In genomic region chr14:47373728-47374678, GRCm38 (mm10) we compare ENCODE assay signal across 7 mouse cellular contexts. TPM values are rescaled to one million over a fixed set of nuclear protein-coding genes. Genes with fewer than 3 reads are reported as not detected.
DNase-seq lines count a peak whose midpoint lies in the region; ATAC-seq and TF ChIP-seq lines count a peak whose summit lies in the region.

No protein-coding gene starts in this region.

- no peak for TF ChIP-seq EP300 in ES-Bruce4 (IDR thresholded peaks at IDR 0.05; ENCODE audit: insufficient read depth, low read depth, low read length)

- H3K4me3 ChIP-seq in ES-Bruce4 (ENCODE audit: low read depth, low read length) = peak overlapping the region; percentile 40
- peak overlapping the region; percentile 18 for H3K4me3 ChIP-seq in forebrain, embryonic 16.5 days (replicated peaks; ENCODE audit: low read length)
- H3K4me3 ChIP-seq in hindbrain, embryonic 12.5 days = peak overlapping the region; percentile 26
- H3K4me3 ChIP-seq in limb, embryonic 15.5 days = peak overlapping the region; percentile 39
- H3K4me3 ChIP-seq in midbrain, embryonic 15.5 days = peak overlapping the region; percentile 21

- no peak for TF ChIP-seq POLR2A in ES-Bruce4 (IDR thresholded peaks at IDR 0.05; ENCODE audit: insufficient read depth, low read length)

- WGBS in forebrain, embryonic 16.5 days = 15% methylated on average over 49 of the region's 49 CpGs
- WGBS in hindbrain, embryonic 12.5 days = 18% methylated on average over 43 of the region's 49 CpGs
- WGBS in limb, embryonic 15.5 days = 11% methylated on average over 49 of the region's 49 CpGs
- 16% methylated on average over 49 of the region's 49 CpGs for WGBS in midbrain, embryonic 15.5 days

- H3K9ac ChIP-seq in ES-Bruce4 (ENCODE audit: low read depth, poor library complexity, severe bottlenecking) = no peak overlapping the region
- 0 out of 2 replicates have a peak overlapping the region, but pooled peaks have one; percentile 17 for H3K9ac ChIP-seq in forebrain, embryonic 16.5 days (replicated peaks; ENCODE audit: low read depth, low read length)
- H3K9ac ChIP-seq in hindbrain, embryonic 12.5 days = 0 out of 2 replicates have a peak overlapping the region, but pooled peaks have one; percentile 4
- H3K9ac ChIP-seq in limb, embryonic 15.5 days = peak overlapping the region; percentile 31; the same call in 1 of the 2 replicates
- H3K9ac ChIP-seq in midbrain, embryonic 15.5 days = no peak overlapping the region; the same call in 1 of the 2 replicates

- no peaks in the 10 kb centered on the region for H3K9me3 ChIP-seq in ES-Bruce4 (replicated peaks; ENCODE audit: control insufficient read depth, insufficient read depth, low read length, poor library complexity, severe bottlenecking)
- no peaks in the 10 kb centered on the region for H3K9me3 ChIP-seq in forebrain, embryonic 16.5 days (ENCODE audit: control insufficient read depth, low read length)
- no peaks in the 10 kb centered on the region for H3K9me3 ChIP-seq in hindbrain, embryonic 12.5 days (replicated peaks)
- H3K9me3 ChIP-seq in limb, embryonic 15.5 days = no peaks in the 10 kb centered on the region
- no peaks in the 10 kb centered on the region for H3K9me3 ChIP-seq in midbrain, embryonic 15.5 days

- H3K27ac ChIP-seq in ES-Bruce4 (ENCODE audit: insufficient read depth, low read length) = no peak overlapping the region
- no peak overlapping the region for H3K27ac ChIP-seq in forebrain, embryonic 16.5 days (ENCODE audit: low read length)
- no peak overlapping the region for H3K27ac ChIP-seq in hindbrain, embryonic 12.5 days
- peak overlapping the region; percentile 59 for H3K27ac ChIP-seq in limb, embryonic 15.5 days
- H3K27ac ChIP-seq in midbrain, embryonic 15.5 days = no peak overlapping the region

- TF ChIP-seq CTCF in ES-Bruce4 (IDR thresholded peaks at IDR 0.05; ENCODE audit: low read depth, low read length) = no peak

- H3K4me1 ChIP-seq in ES-Bruce4 (ENCODE audit: control insufficient read depth, insufficient read depth, low read length) = no peaks in the 10 kb centered on the region
- H3K4me1 ChIP-seq in forebrain, embryonic 16.5 days (replicated peaks; ENCODE audit: control insufficient read depth, insufficient read depth, low read length) = peaks cover 7% of the 10 kb centered on the region
- peaks cover 8% of the 10 kb centered on the region for H3K4me1 ChIP-seq in hindbrain, embryonic 12.5 days
- peaks cover 19% of the 10 kb centered on the region for H3K4me1 ChIP-seq in limb, embryonic 15.5 days
- peaks cover 11% of the 10 kb centered on the region for H3K4me1 ChIP-seq in midbrain, embryonic 15.5 days

- DNase-seq in adrenal gland, adult 2 months = peak; percentile 85
- DNase-seq in urinary bladder, postnatal 14 days (ENCODE audit: low spot score) = peak; percentile 80

- peak overlapping the region; percentile 48 for H3K4me2 ChIP-seq in forebrain, embryonic 16.5 days (ENCODE audit: low read length)
- H3K4me2 ChIP-seq in hindbrain, embryonic 12.5 days (replicated peaks) = peak overlapping the region; percentile 54
- H3K4me2 ChIP-seq in limb, embryonic 15.5 days = peak overlapping the region; percentile 60
- H3K4me2 ChIP-seq in midbrain, embryonic 15.5 days = peak overlapping the region; percentile 47

- no peaks in the 10 kb centered on the region for H3K27me3 ChIP-seq in ES-Bruce4 (ENCODE audit: control insufficient read depth, insufficient read depth, low read length, poor library complexity, severe bottlenecking)
- peaks cover 32% of the 10 kb centered on the region for H3K27me3 ChIP-seq in forebrain, embryonic 16.5 days (replicated peaks; ENCODE audit: control insufficient read depth, insufficient read depth, low read length)
- H3K27me3 ChIP-seq in hindbrain, embryonic 12.5 days = peaks cover 27% of the 10 kb centered on the region
- peaks cover 17% of the 10 kb centered on the region for H3K27me3 ChIP-seq in limb, embryonic 15.5 days
- peaks cover 16% of the 10 kb centered on the region for H3K27me3 ChIP-seq in midbrain, embryonic 15.5 days (replicated peaks)

- no peak for ATAC-seq in forebrain, embryonic 16.5 days
- no peak for ATAC-seq in hindbrain, embryonic 12.5 days (ENCODE audit: low FRiP score)
- ATAC-seq in limb, embryonic 15.5 days (ENCODE audit: insufficient number of reproducible peaks, low FRiP score, low TSS enrichment, low read depth) = 0 out of 2 replicates have a peak, but pooled peaks have one; percentile 45
- ATAC-seq in midbrain, embryonic 15.5 days (replicated peaks) = peak; percentile 59

- H3K36me3 ChIP-seq in ES-Bruce4 (ENCODE audit: control insufficient read depth, insufficient read depth, low read length, poor library complexity, severe bottlenecking) = no peaks in the 10 kb centered on the region
- H3K36me3 ChIP-seq in forebrain, embryonic 16.5 days (ENCODE audit: control insufficient read depth, insufficient read depth) = no peaks in the 10 kb centered on the region
- H3K36me3 ChIP-seq in hindbrain, embryonic 12.5 days = no peaks in the 10 kb centered on the region
- no peaks in the 10 kb centered on the region for H3K36me3 ChIP-seq in limb, embryonic 15.5 days
- no peaks in the 10 kb centered on the region for H3K36me3 ChIP-seq in midbrain, embryonic 15.5 days (replicated peaks)

RNA-seq across cellular contexts. Expression of gene Lgals3, which starts 6.5 kb away (rescaled TPM):
- 24.7 and 29.4 TPM in 2 replicates for polyA plus RNA-seq in ES-Bruce4 (2011; ENCODE audit: insufficient read depth, insufficient read length, low read depth, missing spikeins)
- 10 to 100 TPM; 13.1 to 19.2 TPM for total RNA-seq in adrenal gland, adult 2 months (2021)
- 57.6 and 60.8 TPM in 2 replicates for polyA plus RNA-seq in adrenal gland, adult 2 months (2012; rRNA removed)
- 2.2 and 2.9 TPM in 2 replicates for polyA plus RNA-seq in forebrain, embryonic 16.5 days (2015; fragmentation: Nextera tagmentation; extraction: Ambion mirVana)
- polyA plus RNA-seq in hindbrain, embryonic 12.5 days (2016; fragmentation: Nextera tagmentation; extraction: Ambion mirVana) = 1.5 and 2.0 TPM in 2 replicates
- 277 and 298 TPM in 2 replicates for polyA plus RNA-seq in limb, embryonic 15.5 days (2015; fragmentation: Nextera tagmentation; extraction: Ambion mirVana)
- 3.6 and 3.8 TPM in 2 replicates for polyA plus RNA-seq in midbrain, embryonic 15.5 days (2015; fragmentation: Nextera tagmentation; extraction: Ambion mirVana)

RNA-seq across cellular contexts. Expression of gene Dlgap5, which starts 44.2 kb away (rescaled TPM):
- polyA plus RNA-seq in ES-Bruce4 (2011; ENCODE audit: insufficient read depth, insufficient read length, low read depth, missing spikeins) = 132 and 141 TPM in 2 replicates
- 1 to 10 TPM; 1.1 to 1.4 TPM for total RNA-seq in adrenal gland, adult 2 months (2021)
- polyA plus RNA-seq in adrenal gland, adult 2 months (2012; rRNA removed) = 0.23 and 0.27 TPM in 2 replicates
- 15.9 and 16.5 TPM in 2 replicates for polyA plus RNA-seq in forebrain, embryonic 16.5 days (2015; fragmentation: Nextera tagmentation; extraction: Ambion mirVana)
- 35.0 and 40.0 TPM in 2 replicates for polyA plus RNA-seq in hindbrain, embryonic 12.5 days (2016; fragmentation: Nextera tagmentation; extraction: Ambion mirVana)
- polyA plus RNA-seq in limb, embryonic 15.5 days (2015; fragmentation: Nextera tagmentation; extraction: Ambion mirVana) = 34.4 and 36.8 TPM in 2 replicates
- polyA plus RNA-seq in midbrain, embryonic 15.5 days (2015; fragmentation: Nextera tagmentation; extraction: Ambion mirVana) = 6.8 and 7.8 TPM in 2 replicates

Comparison
In these comparisons a context has a peak if more than half of its experiments do, and no peak if none do; other contexts are left out.
1. H3K9ac ChIP-seq: peak in forebrain, embryonic 16.5 days (single experiment), hindbrain, embryonic 12.5 days (single experiment) and limb, embryonic 15.5 days (single experiment); none in ES-Bruce4 (single experiment) and midbrain, embryonic 15.5 days (single experiment).
2. ATAC-seq: peak in limb, embryonic 15.5 days (single experiment) and midbrain, embryonic 15.5 days (single experiment); none in forebrain, embryonic 16.5 days (single experiment) and hindbrain, embryonic 12.5 days (single experiment).
3. Peak in every context shown above with its lines, with median percentiles within 50 percentile points of each other: H3K4me3 ChIP-seq and H3K4me2 ChIP-seq.